Mouse (Mus musculus): ENCODE results near the gene Rcn1. TPM values are rescaled to one million over a fixed set of nuclear protein-coding genes. Genes with fewer than 3 reads are reported as not detected.

The Rcn1 gene
- polyA plus RNA-seq, 1 experiment from 2014 or later: 70.8 TPM

- Histone ChIP-seq H3K4me2 (peak overlapping the region; percentile 1; the same call in 1 of the 2 replicates), H3K4me1 (replicated peaks) (peaks cover 22% of the 10 kb centered on the region), H3K27ac (replicated peaks) (peak overlapping the region; percentile 18; the same call in 1 of the 2 replicates), H3K9me3 (no peaks in the 10 kb centered on the region), H3K9ac (no peak overlapping the region), H3K36me3 (no peaks in the 10 kb centered on the region), H3K27me3 (no peaks in the 10 kb centered on the region), H3K4me3 (no peak overlapping the region)
- 24% methylated on average over 8 of the region's 8 CpGs for WGBS
- 0 out of 2 replicates have a peak, but pooled peaks have one; percentile 59 for ATAC-seq (ENCODE audit: low FRiP score, low read depth)
Observed at GRCm38 (mm10) chr2:105416660-105417348, 17.7 kb upstream of the Rcn1 start.

- WGBS: 51% methylated on average over 7 of the region's 7 CpGs
- no peaks in the 10 kb centered on the region for H3K36me3 ChIP-seq
- H3K27me3 ChIP-seq: no peaks in the 10 kb centered on the region
- H3K9ac ChIP-seq: no peak overlapping the region
- no peak overlapping the region for H3K27ac ChIP-seq (replicated peaks)
- ATAC-seq (ENCODE audit: low FRiP score, low read depth): peak; percentile 75
- H3K4me2 ChIP-seq: no peak overlapping the region
- peaks cover 22% of the 10 kb centered on the region for H3K4me1 ChIP-seq (replicated peaks)
- H3K9me3 ChIP-seq: no peaks in the 10 kb centered on the region
- no peak overlapping the region for H3K4me3 ChIP-seq
Observed at GRCm38 (mm10) chr2:105416046-105416659, 17.0 kb upstream of the Rcn1 start.

DNA sequence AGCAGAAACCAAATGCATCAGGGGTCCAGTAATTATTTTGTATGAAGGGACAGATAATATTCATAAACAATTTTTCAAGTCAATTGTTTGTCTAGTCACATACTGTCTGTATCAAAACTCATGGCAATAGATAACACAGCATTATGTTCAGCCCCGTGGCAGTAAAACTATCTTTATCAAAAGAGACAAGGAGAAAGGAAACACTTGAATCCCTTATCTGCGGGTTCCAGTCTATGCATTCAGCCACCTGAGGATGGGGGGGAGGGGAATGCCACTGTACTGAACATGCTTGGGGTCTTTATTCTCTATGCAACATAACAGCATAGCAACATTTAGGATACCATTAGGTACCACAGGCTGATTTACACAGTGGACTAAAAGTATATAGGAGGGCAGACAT is 15.2 kb upstream of the Rcn1 start:
- no peaks in the 10 kb centered on the region for H3K9me3 ChIP-seq
- H3K4me3 ChIP-seq: no peak overlapping the region
- no peak overlapping the region for H3K4me2 ChIP-seq
- H3K36me3 ChIP-seq: no peaks in the 10 kb centered on the region
- ATAC-seq (ENCODE audit: low FRiP score, low read depth): no peak
- WGBS: 77% methylated on average over 2 of the region's 2 CpGs
- no peak overlapping the region for H3K27ac ChIP-seq (replicated peaks)
- no peaks in the 10 kb centered on the region for H3K27me3 ChIP-seq
- H3K9ac ChIP-seq: no peak overlapping the region
- peaks cover 22% of the 10 kb centered on the region for H3K4me1 ChIP-seq (replicated peaks)

- Histone ChIP-seq H3K36me3 (no peaks in the 10 kb centered on the region), H3K4me3 (no peak overlapping the region), H3K27ac (replicated peaks) (no peak overlapping the region), H3K4me1 (replicated peaks) (no peaks in the 10 kb centered on the region), H3K9ac (no peak overlapping the region), H3K4me2 (no peak overlapping the region), H3K9me3 (no peaks in the 10 kb centered on the region), H3K27me3 (no peaks in the 10 kb centered on the region)
- no peak for ATAC-seq (ENCODE audit: low FRiP score, low read depth)
- WGBS: 84% methylated on average over 1 of the region's 1 CpGs
Observed at GRCm38 (mm10) chr2:105409253-105409652, 10.1 kb upstream of the Rcn1 start.

GRCm38 (mm10) chr2:105408511-105408910 is 9.4 kb upstream of the Rcn1 start:
- ATAC-seq (ENCODE audit: low FRiP score, low read depth): peak; percentile 59; the same call in 1 of the 2 replicates
- no peak overlapping the region for H3K4me3 ChIP-seq
- no peaks in the 10 kb centered on the region for H3K27me3 ChIP-seq
- no peak overlapping the region for H3K4me2 ChIP-seq
- H3K9me3 ChIP-seq: no peaks in the 10 kb centered on the region
- H3K9ac ChIP-seq: no peak overlapping the region
- no peak overlapping the region for H3K27ac ChIP-seq (replicated peaks)
- WGBS: 49% methylated on average over 4 of the region's 4 CpGs
- no peaks in the 10 kb centered on the region for H3K36me3 ChIP-seq
- no peaks in the 10 kb centered on the region for H3K4me1 ChIP-seq (replicated peaks)

DNA sequence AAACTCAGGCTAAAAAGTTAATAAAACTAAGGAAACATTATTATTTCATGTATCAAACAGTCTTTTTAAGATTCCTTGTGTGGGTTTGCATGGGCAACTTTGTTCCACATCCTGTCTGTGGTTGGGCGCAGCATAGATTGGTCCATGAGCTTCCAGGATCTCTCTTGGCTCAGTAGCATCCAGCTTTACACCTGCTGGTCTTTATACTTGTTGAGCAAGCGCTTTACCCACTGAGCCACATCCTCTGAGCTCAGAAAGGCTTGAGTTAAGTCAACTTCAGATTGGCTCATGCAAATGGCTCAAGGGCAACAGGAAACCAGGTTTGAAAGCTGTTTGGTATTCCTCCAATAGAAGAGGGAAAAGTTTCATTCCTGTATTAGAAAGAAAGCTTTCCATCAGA is 3.1 kb upstream of the Rcn1 start:
- no peak overlapping the region for H3K27ac ChIP-seq (replicated peaks)
- no peak overlapping the region for H3K9ac ChIP-seq
- H3K4me3 ChIP-seq: no peak overlapping the region
- H3K36me3 ChIP-seq: no peaks in the 10 kb centered on the region
- H3K9me3 ChIP-seq: no peaks in the 10 kb centered on the region
- 86% methylated on average over 2 of the region's 2 CpGs for WGBS
- no peak overlapping the region for H3K4me2 ChIP-seq
- no peak for ATAC-seq (ENCODE audit: low FRiP score, low read depth)
- H3K4me1 ChIP-seq (replicated peaks): peaks cover 19% of the 10 kb centered on the region
- peaks cover 9% of the 10 kb centered on the region; the same call in 1 of the 2 replicates for H3K27me3 ChIP-seq

- H3K4me2 ChIP-seq: no peak overlapping the region
- H3K4me1 ChIP-seq (replicated peaks): peaks cover 22% of the 10 kb centered on the region
- H3K9ac ChIP-seq: no peak overlapping the region
- H3K36me3 ChIP-seq: no peaks in the 10 kb centered on the region
- H3K27ac ChIP-seq (replicated peaks): no peak overlapping the region
- H3K27me3 ChIP-seq: peaks cover 9% of the 10 kb centered on the region; the same call in 1 of the 2 replicates
- ATAC-seq (ENCODE audit: low FRiP score, low read depth): no peak
- H3K9me3 ChIP-seq: no peaks in the 10 kb centered on the region
- 90% methylated on average over 4 of the region's 4 CpGs for WGBS
- H3K4me3 ChIP-seq: no peak overlapping the region
Observed at GRCm38 (mm10) chr2:105400558-105400957, 1.4 kb upstream of the Rcn1 start.

GRCm38 (mm10) chr2:105398636-105399084 is 459 bp downstream of the Rcn1 start:
- Histone ChIP-seq H3K9me3 (no peaks in the 10 kb centered on the region), H3K4me2 (peak overlapping the region; percentile 96), H3K4me1 (replicated peaks) (peaks cover 22% of the 10 kb centered on the region), H3K27ac (replicated peaks) (peak overlapping the region; percentile 79), H3K36me3 (no peaks in the 10 kb centered on the region), H3K4me3 (peak overlapping the region; percentile 53), H3K27me3 (peaks cover 9% of the 10 kb centered on the region; the same call in 1 of the 2 replicates), H3K9ac (peak overlapping the region; percentile 68)
- under 1% methylated on average over 31 of the region's 31 CpGs for WGBS
- peak; percentile 67 for ATAC-seq (ENCODE audit: low FRiP score, low read depth)

DNA sequence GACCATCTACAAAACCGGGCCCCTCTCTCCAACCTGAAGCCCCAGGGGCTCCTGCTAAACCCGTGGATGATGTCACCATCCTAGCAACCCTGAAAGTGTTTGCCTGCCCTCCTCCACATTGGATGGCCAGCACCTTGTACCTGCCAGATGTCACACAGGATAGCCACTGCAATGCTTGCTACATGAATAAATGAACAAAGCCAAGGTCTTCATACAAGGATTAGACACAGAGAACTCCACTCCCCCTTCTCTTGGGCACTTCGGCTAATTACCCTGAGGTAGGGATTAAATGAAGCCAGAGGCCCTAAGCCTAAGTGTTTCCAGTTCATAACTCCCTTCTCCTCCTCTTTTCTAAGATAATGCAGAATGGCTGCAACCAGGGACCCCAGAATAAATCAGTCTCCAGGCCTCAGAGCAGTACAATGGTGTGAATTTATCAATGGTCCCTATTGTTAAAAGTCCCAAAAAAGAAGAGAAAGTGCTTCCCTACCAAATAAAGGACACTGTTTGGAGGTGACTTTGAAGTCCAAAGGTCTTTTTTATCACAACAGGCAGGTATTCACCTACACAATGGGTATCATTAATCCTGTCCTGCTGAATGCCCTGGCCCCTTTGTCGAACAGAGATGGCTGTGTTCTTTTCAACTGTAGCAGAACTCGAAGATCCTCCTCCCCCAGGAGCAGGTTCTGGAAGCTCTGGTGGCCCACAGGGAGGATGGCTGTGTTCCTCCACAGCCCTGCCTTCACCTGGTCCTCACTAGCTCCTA is 1.5 kb downstream of the Rcn1 start:
- H3K4me2 ChIP-seq: peak overlapping the region; percentile 96
- peaks cover 22% of the 10 kb centered on the region for H3K4me1 ChIP-seq (replicated peaks)
- 33% methylated on average over 5 of the region's 5 CpGs for WGBS
- peaks cover 9% of the 10 kb centered on the region; the same call in 1 of the 2 replicates for H3K27me3 ChIP-seq
- no peak for ATAC-seq (ENCODE audit: low FRiP score, low read depth)
- no peaks in the 10 kb centered on the region for H3K36me3 ChIP-seq
- H3K9ac ChIP-seq: no peak overlapping the region; the same call in 1 of the 2 replicates
- 0 out of 2 replicates have a peak overlapping the region, but pooled peaks have one; percentile 79 for H3K27ac ChIP-seq (replicated peaks)
- peak overlapping the region; percentile 53 for H3K4me3 ChIP-seq
- no peaks in the 10 kb centered on the region for H3K9me3 ChIP-seq

DNA sequence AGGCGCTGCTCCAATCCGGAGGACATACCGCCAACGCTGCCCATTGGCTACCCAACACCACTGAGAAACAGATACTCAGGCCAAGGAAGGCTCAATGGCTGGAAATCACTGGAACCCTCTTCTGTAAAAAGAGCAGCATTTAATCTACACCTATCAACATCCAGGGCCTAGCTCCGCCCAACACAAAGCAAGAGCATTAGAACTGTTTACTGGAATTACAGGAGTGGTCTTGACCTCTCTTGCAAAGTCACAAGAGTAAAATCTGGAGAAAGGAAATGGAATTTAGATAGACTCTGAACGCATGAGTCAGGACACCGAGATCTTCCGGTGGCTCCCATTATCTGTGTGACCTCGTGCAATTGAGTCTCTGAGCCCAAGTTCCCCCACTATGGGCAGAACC is 3.1 kb downstream of the Rcn1 start:
- H3K9me3 ChIP-seq: no peaks in the 10 kb centered on the region
- WGBS: 96% methylated on average over 9 of the region's 9 CpGs
- peaks cover 22% of the 10 kb centered on the region for H3K4me1 ChIP-seq (replicated peaks)
- H3K36me3 ChIP-seq: no peaks in the 10 kb centered on the region
- no peak overlapping the region for H3K4me2 ChIP-seq
- ATAC-seq (ENCODE audit: low FRiP score, low read depth): no peak
- peaks cover 8% of the 10 kb centered on the region; the same call in 1 of the 2 replicates for H3K27me3 ChIP-seq
- H3K4me3 ChIP-seq: no peak overlapping the region
- no peak overlapping the region for H3K9ac ChIP-seq
- no peak overlapping the region for H3K27ac ChIP-seq (replicated peaks)

DNA sequence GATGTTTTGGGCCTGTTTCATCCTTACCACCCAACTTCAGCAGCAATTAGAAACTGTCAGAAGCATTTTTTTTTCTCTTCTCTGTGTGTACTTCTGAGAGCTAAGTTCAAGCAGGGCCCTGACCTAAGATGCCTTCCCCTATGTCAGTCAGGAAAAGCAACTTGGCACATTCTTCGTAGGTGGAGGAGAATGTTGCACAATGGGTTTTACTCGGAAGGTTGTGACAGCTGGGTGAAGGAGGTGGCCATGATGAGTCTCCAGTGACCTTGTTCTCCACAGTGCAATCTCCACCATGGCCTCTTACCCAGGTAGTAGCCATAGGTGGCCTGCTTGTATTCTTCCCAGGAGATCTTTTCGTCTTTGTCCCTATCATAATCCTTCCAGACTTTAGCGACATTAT is 4.7 kb downstream of the Rcn1 start:
- H3K9ac ChIP-seq: no peak overlapping the region
- no peaks in the 10 kb centered on the region for H3K36me3 ChIP-seq
- peaks cover 20% of the 10 kb centered on the region for H3K4me1 ChIP-seq (replicated peaks)
- WGBS: 92% methylated on average over 4 of the region's 4 CpGs
- no peak for ATAC-seq (ENCODE audit: low FRiP score, low read depth)
- no peak overlapping the region for H3K4me2 ChIP-seq
- H3K9me3 ChIP-seq: no peaks in the 10 kb centered on the region
- no peaks in the 10 kb centered on the region for H3K27me3 ChIP-seq
- no peak overlapping the region for H3K27ac ChIP-seq (replicated peaks)
- H3K4me3 ChIP-seq: no peak overlapping the region

GRCm38 (mm10) chr2:105392514-105392913 is 6.6 kb downstream of the Rcn1 start:
- H3K4me1 ChIP-seq (replicated peaks): peaks cover 7% of the 10 kb centered on the region; the same call in 1 of the 2 replicates

More at GRCm38 (mm10) chr2:105392514-105392913, 6.6 kb downstream of the Rcn1 start:
- Histone ChIP-seq H3K9ac (no peak overlapping the region), H3K4me3 (no peak overlapping the region), H3K4me2 (no peak overlapping the region), H3K36me3 (no peaks in the 10 kb centered on the region), H3K9me3 (no peaks in the 10 kb centered on the region), H3K27me3 (no peaks in the 10 kb centered on the region), H3K27ac (replicated peaks) (no peak overlapping the region)
- 68% methylated on average over 2 of the region's 2 CpGs for WGBS
- ATAC-seq (ENCODE audit: low FRiP score, low read depth): no peak

All from hindbrain, embryonic 15.5 days (tissue).